Mouse (Mus musculus): ENCODE data around the gene Reep1.
A peak's percentile ranks its signal among the peaks of the same experiment; 100 is the strongest.

Gene Reep1

DNA sequence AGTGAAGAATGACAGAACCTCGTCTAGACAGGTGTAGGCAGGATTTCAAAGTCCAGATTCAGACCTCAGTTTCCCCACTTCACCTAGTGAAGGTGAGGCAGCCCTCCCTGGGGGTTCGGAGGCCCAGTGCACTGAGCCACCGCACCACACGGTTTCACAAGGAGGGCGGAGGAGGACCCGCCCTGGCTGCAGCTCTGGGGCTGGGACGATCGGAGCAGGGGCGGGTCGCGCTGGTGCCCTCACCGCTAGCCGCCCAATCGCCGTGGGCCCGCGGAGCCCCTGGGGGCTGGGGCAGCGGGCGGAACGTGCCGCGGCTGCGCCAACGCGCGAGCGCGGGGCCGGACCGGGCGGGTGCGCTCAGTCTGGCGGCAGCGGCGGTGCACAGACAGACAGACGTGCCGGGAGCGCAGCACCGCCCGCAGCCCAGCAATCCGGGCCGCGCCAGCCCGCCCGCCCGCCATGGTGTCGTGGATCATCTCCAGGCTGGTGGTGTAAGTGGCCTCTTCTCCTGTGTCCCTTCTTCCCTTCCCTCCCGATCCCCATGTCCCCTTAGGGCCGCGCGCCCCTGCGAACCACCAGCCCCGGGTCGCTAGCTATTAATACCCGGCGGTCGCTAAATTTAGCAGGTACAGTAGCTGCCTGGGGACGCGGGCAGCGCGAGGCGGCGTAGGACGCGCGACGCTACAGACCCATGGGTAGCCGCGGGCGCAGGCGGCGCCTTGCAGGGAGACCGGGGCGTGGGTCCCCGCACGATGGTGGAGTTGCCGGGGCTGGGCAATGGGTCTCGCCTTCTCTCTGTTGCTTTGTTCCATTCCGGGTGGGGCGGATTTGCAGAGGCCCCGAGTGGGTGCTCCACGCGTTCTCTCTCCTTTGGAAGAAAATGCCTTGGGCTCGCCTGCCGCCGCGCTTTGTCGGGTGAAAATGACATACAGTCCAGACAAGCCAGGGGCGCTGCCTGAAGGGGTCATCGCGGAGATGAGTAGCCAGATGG is at the start of gene Reep1:
Reep1 (plus strand) TSS at position 51 of the 991 bp plus-strand sequence.
- DNase-seq (ENCODE audit: low spot score), result peak; percentile 83

DNA sequence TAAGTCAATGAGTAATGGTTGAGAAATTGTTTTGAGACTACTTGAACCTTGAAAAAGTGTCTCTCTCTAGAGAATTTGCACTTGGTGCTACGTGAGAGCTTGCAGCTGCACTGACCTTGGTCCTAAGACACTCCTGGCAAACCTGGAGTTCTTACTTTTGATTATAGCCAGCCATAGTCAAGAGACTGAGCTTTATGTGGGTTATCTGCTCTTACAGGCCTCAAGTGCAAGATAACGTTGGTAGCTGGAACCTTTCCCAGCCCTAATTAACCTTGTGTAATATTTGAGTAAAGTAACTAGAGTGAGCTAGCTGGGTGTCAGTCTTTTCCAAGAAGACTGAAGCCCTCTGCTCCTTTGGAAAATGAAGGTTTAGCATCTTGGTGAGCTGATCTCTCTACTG is 49.1 kb upstream of the Reep1 start:
- no peak for DNase-seq (ENCODE audit: low spot score)

DNA sequence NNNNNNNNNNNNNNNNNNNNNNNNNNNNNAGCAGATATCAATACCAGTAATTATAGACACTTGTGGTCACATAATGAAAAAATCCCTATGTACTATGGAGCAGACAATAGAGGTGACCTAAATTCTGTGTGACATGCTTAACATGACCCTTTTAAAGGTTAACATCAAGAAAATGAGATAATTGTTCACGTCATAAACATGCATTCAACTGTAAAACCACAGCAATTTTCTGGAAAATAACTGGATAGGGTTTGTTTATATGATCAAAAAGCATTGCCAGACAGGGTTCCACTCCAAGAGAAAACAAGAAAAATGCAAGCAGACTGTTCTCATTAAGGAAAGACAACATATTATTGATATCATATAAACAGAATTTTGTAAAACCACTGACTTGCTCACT is 42.9 kb upstream of the Reep1 start:
- DNase-seq (ENCODE audit: low spot score), result no peak

DNA sequence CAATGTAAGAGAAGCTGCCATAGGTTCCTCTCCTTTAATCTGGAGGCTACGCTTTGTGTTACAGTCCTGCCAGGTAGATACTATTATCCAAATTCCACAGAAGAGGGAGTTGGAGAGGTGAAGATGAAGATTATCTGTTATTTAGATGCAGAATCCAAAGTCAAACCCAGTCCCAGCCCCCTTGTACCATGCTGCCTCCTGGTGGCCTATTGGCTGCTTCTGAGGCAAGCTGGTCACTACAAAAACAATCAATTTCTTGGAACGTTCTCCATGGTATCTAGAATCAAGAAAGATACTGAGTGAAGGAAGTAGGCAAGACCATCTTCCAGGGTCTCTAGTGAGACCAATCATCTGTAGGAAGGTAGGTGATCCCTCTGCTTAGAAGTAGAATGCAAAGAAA is 34.2 kb upstream of the Reep1 start:
- DNase-seq (ENCODE audit: low spot score), result no peak

DNA sequence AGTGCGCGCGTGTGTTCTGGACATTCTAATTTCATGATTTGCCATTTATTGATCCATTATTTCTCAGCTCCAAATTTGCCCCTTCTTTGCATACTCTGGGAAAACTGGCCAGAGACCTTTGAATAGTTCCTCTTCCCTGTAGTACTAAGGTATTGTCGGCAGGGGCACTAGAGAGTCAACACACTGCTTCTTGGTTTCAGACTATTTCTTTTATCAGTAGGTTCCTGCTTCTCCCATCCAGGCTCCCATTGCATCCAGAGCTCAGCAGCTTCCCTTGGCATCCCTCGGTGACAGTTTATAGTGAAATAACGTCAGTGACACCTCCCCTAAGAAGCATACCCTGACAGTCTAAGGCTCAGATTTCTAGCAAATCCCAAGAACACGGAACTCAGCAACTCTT is 28.5 kb upstream of the Reep1 start:
- peak; percentile 36 for DNase-seq (ENCODE audit: low spot score)

DNA sequence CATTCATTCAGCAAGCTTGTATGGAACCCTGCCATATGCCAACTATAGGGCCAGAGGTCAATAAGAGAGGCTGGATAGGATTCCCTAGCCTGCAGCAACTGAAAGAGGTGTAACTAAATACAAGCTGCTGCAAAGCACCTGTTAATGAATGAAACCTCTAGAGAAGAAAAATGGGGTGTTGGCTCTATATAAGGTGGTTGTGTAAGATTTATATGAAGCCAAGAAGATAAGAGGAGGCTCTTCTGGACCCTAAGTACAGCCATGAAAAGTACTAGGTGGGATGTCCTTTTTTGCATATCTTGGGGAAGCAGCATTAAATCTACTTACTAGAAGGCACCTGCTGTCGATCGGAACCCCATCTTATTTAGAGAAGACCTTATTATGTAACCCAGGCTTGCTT is 12.2 kb upstream of the Reep1 start:
- no peak for DNase-seq (ENCODE audit: low spot score)

DNA sequence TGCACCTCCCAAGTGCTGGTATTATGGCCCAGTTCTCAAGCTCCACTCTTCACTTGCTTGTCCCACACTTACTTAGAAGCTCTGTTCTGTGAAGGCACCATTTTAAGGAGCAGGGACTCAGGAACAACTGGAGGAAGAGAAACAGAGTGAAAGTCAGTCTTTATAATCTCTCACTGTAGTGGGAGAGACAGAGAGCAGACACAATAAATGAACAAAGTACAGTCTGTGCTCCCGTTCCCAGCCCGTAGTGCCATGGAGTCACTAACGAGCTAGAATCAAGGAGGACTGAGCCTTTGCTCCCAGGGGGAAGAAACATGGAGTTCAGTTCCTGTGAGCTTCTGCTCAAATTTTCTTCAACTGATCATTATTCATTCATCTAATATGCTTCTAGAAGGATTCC is 11.8 kb upstream of the Reep1 start:
- no peak for DNase-seq (ENCODE audit: low spot score)

DNA sequence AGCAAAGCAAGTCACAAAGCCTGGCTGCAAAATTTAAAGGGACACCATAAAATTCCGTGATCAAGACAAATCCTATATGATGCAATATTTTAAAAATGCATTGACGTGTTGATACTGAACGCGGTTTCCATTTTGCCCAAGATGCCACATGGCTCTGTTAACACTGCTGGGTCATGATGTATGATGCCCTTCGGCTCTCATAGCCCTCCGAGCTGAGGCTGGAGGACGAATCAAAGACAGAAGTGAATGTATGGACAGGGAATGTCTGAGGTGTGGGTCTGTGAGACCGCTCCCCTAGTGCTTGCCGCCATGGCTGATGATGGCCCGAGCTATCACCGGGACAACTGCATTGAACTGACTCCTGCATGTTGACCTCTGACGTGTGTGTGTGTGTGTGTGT is 490 bp upstream of the Reep1 start:
- no peak for DNase-seq (ENCODE audit: low spot score)

DNA sequence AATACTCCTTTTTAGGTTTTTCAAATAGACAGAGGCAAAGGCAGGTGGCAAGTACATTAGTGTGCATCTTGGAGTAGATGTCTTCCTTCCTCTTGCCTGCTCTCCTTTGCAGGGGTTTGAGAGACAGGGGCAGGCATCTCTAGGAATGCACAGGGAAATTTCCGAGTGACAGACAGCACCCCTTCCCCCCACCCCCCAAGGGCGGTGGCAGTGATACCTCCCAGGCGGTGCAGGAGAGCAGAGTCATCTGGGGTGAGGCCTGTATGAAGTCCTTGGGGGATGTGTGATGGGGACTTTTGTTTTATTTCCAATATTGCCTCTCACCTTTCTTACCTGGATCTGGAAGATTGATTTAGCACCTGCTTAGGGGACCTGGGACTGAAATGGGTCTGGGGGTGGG is 1.2 kb downstream of the Reep1 start:
- no peak for DNase-seq (ENCODE audit: low spot score)

DNA sequence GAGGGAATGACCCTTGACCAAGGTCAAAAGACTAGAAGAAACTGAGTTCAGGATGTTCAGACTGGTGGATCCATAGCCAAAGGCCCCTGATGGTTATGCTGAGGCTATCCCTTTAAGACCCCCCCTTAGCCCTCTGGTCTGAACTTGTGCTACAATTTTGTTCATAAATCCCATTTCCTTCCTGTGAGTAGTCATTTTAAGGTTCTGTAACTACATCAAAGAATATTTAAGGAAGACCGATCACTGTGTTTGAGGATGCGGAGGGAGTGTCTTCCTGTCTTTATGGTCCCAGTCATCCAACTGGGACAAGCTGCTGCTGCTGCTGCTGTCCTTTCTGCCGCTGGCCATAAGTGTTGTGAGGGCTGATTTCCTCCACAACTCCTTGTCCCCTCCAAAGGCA is 3.0 kb downstream of the Reep1 start:
- no peak for DNase-seq (ENCODE audit: low spot score)

DNA sequence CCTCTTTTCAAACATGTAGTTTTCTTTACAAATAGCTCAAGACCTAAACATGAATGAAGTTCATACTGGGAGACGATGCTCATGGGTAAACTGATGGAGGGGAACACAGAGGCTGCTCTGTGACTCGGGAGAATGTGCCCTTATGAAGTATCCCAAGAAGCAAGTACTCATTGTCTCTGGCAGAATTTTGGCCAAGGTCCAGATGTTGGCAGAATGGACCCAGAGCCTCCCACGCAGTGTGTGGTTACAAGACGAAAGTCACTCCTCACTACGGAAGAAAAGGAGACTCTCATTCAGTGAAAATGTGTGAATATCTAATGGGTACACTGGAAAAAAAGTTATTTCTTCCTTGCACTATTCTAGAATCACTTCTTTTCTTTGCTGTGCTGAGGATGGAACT is 3.8 kb downstream of the Reep1 start:
- DNase-seq (ENCODE audit: low spot score), result no peak

DNA sequence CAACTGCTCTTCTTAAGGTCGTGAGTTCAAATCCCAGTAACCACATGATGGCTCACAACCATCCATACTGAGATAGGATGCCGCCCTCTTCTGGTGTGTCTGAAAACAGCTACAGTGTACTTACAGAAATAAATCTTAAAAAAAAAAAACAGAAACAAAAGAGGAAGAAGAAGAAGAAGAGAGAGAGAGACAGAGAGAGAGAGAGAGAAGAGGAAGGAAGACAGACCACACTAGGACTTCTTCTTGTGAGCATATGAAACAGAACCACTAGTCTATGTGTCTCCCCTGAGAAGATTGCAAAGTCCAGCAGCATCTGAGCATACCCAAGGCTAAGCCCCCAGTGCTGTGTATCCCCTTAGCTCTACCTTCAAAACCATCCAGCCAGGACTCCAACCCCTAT is 6.2 kb downstream of the Reep1 start:
- DNase-seq (ENCODE audit: low spot score), result no peak

DNA sequence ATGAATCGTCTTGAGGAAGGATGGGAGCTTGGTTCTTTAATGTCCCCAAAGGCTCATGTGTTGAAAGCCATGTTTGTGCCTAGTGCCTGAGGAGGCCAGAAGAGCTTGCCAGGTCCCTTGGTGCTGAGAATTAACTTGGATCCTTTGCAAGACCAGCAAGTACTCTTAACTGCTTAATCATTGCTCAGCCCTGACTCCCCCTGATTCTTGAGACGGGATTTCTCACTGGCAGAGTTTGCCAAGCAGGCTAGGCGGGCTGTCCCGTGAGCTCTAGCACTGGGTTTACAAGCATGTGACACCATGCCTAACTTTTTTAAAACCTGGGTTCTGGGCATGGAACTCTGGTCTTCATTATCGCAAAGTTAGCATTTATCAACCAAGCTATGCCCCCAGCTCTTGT is 7.6 kb downstream of the Reep1 start:
- DNase-seq (ENCODE audit: low spot score), result no peak

DNA sequence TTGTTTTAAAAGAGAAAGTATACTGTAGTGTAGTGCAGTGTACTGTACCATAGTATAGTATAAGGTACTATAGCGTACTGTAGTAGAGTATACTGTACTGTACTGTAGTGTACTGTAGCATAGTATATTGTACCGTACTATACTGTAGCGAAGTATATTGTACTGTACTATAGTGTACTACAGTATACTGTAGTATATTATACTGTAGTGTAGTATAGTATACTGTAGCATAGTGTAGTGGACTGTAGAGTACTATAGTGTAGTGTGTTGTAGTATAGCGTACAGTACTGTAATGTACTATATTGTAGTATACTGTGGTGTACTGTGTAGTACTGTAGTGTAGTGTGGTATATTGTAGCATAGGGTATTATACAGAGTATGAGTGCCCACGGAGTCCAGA is 9.1 kb downstream of the Reep1 start:
- no peak for DNase-seq (ENCODE audit: low spot score)

DNA sequence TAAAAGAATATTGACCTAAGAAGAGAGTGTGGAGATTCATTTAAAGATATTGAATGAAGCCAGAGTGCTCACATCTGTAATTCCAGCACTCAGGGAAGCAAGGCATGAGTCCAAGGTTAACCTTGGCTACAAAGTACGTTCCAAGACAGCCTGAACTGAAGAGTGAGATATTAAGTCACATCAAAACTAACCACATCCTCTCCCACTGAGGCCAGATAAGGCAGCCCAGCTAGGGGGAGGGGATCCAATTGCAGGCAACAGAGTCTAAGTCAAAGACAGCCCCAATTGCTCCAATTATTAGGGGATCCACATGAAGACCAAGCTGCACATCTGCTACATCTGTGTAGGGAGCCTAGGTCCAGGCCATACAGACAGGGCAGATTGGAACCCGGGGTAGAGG is 11.0 kb downstream of the Reep1 start:
- no peak for DNase-seq (ENCODE audit: low spot score)

DNA sequence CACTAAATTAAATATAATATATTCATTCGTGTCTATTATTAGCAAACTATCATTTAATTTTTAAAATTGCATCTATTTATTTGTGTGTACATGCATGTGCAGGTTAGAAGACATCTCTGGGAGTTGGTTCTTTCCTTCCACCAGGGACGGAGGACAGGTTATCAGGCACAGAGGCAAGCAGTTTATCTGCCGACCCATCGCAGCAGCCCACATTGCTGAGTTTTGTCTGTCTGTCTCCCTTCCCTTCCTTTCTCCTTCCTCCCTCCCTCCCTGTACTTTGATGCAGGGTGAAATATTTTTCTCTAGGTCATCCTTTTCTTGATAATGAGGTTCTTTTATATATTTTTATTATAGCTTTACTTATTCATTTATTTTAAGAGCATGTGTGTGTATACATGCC is 11.9 kb downstream of the Reep1 start:
- no peak for DNase-seq (ENCODE audit: low spot score)

DNA sequence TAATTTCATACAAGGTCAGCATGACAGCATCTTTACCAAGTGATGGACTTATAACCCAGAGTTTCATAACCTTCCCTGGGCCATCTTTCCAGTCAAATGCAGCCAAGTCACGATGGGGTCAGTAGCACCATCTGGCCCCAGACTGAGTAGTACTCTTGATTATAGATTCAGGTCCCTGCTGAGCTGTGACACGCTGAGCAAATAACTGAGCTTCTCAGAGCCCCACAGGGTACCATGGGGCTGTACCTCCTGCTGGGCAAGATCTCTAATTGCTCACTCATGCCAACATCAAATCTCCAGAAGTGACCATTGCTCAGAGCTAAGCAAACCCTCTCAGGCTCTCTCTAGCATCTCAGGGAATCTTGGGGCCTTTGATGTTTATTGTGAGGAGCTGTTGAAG is 15.6 kb downstream of the Reep1 start:
- DNase-seq (ENCODE audit: low spot score), result no peak

DNA sequence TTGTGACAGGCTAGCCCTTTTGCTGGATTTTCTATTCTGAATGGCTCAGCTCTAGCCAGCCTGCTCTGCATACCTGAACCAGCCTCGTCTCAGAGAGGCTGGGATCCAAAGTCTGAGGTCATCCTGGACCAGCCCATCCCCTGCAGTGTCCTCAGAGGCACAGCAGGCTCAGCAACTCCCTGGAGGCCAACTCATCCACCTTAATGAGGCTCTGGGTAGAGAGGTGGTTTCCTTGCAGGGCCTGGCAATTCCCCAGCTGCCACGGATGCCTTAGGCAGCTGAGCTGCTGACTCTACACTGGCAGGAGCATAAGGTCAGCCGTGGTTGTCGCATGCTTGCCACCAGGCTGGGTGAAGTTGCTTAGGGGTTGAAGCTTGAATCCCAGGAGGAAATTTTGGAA is 16.2 kb downstream of the Reep1 start:
- no peak for DNase-seq (ENCODE audit: low spot score)

DNA sequence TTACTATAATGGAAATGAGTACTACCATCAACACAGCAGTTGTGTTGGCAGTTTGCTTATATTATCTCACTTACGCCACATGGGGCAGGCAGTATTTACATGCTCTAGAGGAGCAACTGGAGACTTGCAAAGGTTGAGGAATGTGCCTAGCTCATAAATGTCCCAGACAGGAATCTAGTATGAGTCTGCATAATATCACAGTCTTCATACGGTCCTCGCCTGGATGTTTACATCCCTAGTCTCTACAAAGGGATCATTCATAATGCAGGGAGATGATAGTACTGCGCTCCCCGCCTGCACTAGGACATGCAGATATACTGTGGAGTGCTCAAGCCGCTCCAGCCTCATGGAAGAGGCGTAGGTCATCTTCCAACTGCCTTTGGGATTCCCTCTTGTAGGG is 19.3 kb downstream of the Reep1 start:
- no peak for DNase-seq (ENCODE audit: low spot score)

DNA sequence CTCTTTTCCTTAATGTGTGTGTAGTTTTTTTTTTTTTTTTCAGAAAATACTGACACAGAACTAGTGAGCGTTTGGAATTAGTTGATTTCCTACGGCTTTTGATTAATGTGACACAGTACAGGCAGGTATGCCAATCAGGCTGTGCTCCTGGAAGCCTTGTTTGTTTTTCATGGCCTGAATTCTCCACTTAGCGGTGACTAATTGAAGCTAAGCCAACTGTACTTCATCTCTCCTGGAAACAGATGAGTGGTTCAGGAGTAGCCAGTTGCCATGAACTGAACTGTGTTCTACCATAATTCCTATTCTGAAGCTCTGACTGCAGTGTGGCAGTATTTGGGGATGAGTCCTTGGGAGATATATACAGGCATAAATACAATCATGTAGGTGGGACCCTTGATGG is 20.9 kb downstream of the Reep1 start:
- DNase-seq (ENCODE audit: low spot score), result no peak

DNA sequence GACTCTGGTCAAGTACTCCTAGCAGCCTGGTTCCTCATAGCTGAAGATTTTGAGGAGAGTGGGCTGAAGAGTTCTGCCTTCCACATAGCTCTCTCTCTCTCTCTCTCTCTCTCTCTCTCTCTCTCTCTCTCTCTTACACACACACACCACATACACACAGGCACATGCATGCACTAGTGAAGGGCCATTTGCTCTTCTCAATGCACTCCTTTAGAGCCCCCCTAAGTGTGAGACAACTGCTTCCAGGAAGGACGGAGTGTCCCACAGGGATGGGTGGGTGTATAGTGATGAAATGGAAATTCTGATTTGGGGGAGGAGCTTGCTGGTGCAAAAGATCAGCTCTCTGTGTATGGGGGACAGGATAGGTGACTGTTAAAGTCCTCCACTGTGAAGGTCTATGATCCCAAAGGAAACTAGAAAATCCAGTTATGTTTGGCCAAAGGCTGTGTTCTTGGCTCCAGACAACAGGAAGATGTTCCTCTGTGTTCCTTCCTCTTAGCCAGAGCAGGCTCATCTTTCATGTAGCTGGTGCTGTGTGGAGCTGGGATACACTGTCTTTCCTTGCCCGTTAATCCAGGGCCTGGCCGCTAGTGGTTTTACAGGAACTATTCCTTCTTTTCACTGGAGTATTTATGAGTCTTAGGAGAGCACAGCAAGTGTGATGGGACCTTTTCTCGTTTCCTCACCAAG is 27.7 kb downstream of the Reep1 start:
- no peak for DNase-seq (ENCODE audit: low spot score)

DNA sequence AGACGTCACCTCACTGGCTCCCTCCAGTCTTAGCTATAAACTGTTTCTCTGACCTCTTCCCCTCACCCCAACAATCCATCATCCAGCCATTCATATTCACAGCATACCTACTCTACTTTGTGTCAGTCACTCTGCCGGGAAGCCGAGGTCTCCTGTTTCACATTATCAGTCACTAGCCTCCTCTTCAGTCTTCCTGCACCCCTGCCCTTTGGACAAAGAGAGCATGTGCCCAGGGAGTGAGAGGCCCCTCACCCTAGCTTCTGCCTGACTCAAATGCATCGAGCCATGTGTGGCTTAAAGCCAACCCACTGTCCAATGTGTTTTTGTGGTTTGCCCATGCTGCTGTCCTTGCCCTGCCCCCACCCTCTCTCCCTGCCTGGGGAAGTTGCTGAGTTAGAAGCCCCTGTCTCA is 28.2 kb downstream of the Reep1 start:
- DNase-seq (ENCODE audit: low spot score), result peak; percentile 51

DNA sequence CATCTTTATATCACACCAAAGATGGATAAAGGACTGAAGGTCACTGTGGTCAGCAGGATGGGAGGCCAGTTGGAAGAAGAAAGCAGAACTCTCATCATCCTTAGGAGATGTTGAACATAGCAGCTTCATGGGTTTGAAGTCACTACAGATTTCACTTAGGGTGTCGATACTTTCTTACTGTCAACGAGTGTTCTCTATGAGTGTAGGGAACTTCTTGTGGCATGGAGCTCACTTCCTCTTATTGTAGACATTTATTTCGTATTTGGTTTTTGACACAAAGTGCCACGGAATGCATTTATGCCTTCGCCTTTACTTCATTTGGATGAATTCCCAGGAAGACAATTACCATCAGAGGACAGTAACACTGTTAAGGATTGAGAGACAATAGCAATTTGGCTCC is 28.7 kb downstream of the Reep1 start:
- DNase-seq (ENCODE audit: low spot score), result no peak

DNA sequence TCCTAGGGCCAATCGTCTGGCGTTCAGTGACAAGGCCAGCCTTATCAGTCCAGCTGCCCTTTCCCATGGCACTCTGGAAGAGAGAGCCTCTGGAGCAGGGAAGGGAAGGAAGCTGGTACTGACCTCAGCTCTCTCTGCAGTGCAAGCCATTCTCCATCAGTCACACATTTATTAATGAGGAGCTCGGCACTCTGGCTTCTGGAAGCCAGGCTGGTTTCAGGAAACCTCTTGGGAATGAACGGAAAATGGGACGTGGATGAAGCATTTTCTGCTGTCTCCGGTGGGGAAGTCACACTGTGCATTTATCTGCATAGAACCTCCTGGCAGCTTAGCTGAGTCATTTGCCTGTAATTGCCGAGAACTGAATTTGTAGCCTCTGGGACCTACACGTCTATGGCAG is 29.8 kb downstream of the Reep1 start:
- DNase-seq (ENCODE audit: low spot score), result no peak
